Mouse (Mus musculus): Measurements from ENCODE around the gene Myo1d.

Gene Myo1d

DNA sequence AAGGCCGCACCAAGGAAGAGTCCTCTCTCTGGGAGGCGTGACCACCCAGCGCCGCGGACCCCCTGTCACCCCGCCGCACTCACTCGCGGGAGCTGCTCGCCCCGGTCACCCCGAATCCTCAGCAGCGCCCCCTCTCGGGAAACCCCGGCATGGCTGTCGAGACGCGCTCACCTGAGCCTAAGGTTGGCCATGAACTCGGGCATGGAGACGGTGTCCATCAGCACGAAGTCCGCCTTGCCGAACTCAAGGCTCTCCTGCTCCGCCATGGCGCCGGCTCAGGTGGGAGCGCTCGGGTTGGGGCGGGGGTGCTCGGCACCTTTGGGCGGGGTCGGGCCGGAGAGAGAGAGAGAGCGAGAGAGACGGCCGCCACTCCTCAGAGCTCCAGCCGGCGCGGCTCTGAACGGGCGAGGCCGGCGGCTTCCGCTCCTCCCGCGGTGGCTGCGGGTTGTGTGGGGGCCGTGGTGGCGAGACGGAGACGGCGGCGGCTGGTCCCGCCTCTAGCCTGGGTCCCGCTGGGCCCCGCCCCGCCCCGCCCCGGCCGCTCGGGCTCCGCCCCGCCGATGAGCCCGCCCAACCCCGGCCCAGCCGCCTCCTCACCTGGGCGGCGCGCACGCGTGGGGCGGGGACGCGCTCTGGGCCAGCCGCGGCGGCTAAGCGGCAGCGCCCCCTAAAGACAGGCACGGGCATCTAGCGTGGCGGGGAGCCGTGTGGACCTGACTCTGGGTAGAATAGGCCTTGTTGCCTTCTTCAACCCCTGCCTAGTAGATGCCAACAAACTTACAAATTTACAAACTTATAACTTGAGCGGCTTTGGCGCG lies at the start of gene Myo1d:
TSS of gene Myo1d (minus strand) at position 499 of the 818 bp plus-strand sequence.
- peak; percentile 91 to 96 for DNase-seq

GRCm38 (mm10) chr11:80821794-80822193 lies 42.0 kb upstream of the Myo1d start:
- DNase-seq: no peak

GRCm38 (mm10) chr11:80821296-80821695 lies 41.5 kb upstream of the Myo1d start:
- DNase-seq: peak; percentile 32 to 57

- no peak for DNase-seq
Observed at GRCm38 (mm10) chr11:80820085-80820484, 40.3 kb upstream of the Myo1d start.

DNA sequence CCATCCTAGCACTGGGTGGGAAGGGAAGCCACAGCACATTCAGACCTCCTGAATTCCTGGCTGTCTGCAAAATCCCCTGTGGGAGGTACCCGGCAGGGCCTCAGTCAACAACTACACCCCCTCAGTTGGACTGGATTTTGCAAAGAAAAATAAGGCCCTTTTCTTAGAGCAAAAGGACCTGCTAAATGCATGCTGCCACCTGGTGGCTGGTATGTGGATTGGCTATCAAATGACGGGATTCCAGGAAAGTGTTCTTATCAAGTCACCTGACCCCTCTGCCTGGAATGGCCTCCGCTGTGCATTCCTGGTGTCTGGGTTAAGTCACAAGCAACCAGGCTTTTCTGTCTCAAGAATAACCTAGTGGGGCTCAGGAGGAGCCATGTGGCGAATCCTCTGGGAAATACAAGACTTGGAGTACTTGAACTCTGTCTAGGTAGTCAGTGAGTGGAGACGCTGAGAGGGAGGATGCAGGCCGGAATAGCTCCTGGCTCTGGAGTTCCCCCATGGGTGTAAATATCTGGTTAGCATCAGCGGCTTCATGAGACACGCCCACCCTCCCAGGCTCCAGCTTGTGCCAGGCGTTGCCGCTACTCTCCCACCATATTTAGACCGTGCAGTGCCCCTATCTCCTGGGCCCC lies 38.4 kb upstream of the Myo1d start:
- peak; percentile 67 to 77 for DNase-seq

- DNase-seq: no peak
Observed at GRCm38 (mm10) chr11:80815354-80815753, 35.5 kb upstream of the Myo1d start.

DNA sequence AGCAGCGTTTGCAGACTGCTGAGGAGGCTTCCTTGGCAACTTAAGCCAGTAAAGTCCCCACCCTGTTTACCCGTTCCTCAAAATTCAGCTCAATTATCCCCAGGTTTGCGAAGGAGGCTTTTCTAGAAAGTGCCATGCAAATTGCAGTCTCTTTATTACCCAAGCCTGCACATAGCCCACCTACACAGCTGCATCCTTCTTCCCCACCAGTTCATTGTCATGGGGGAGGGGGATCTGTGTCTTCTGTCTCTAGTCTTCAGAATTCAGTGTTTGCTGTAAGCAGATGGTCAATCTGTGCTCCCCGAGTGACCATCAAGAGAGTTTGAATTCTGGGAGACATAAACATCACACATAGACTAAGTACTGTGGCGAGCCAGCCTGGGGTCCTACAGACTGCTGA lies 31.3 kb upstream of the Myo1d start:
- DNase-seq: no peak

DNA sequence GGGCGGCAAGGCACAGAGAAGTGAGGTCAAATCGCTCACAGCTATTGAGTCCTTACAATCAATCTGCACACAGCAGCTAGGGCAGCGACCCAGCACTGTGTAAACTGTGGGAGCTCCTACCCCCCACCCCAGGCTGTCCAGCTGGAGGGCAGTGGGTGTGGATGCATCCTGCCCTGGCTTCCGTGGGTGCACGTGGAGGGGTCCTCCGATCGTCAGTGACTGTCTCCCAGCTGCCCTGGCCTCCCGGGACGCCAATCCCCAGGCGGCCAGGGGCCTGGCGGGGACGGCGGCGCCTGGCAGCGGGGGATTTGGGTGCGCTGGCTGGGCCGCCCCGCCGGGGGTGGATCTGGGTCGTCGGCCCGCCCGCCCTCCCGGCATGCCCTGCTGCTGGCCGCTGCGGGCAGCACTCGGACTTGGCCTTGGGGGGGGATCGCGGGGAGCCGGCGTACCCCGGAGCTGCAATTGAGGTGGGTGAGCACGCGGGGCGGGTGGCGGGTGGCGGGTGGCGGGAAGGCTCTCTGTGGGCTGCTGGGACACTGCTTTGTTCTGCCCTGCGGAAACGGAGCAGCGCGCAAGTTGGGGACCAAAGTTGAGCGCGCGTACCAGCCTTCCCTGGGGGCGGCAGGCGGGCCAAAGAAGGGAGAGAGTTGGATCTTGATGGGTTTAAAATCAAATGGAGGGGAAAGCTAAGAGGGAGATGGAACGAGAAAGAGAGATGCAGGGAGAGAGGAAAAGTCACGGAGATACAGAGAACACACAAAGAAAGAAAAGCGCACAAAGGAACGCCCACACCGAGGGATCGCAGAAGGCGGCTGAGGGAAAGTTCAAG lies 30.4 kb upstream of the Myo1d start, which contains the start of gene Tmem98:
TSS of gene Tmem98 (plus strand) at position 183 of the 829 bp plus-strand sequence.
- DNase-seq: peak in 1 of 2 experiments; percentile 16

GRCm38 (mm10) chr11:80809666-80809992 lies 29.8 kb upstream of the Myo1d start:
- DNase-seq: no peak

DNA sequence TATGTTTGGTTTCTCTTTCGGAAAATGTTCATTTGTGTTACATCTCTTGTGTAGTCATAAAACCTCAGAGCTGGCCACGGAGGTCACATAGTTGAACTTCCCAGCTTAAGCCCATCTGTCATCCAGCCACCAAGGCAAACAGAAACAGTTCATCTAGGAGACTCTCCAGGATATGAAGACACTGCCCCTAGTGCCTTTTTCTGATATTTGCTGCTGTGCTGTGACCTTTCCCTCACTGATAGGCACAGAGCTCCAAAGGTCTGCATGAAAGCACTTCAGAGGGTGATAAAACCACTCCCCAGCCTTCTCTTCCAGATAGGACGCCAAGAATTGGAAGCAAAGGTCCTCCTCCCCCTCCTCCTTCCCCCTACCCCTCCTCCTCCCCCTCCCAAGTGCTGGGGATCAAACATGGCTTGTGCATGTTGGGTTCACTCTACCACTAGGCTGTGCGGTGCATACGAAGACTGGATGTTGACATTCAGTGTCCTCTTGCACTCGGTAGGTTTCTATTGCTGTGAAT lies 28.8 kb upstream of the Myo1d start:
- no peak for DNase-seq

DNA sequence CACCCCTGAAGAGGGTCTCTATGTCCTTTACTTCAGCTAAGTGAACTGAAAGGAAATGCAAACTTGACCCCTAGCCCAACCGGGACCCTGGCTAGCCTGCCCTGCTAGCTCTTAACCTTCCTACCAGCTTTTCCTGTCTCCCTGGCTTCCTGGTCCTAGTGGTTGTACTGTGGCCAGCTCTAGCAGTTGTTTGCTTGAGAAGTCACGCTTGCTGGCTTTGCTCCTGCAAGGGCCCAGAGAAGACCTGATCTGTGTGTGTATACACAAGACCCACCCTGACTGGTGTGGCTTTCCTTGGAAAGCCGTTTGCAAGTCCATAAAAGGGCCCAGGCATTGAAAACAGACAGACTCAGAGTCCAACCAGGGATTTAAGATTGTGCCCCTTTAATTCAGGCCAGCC lies 22.9 kb upstream of the Myo1d start:
- no peak for DNase-seq

GRCm38 (mm10) chr11:80799979-80800378 lies 20.2 kb upstream of the Myo1d start:
- peak in 1 of 2 experiments; percentile 20 for DNase-seq

GRCm38 (mm10) chr11:80795431-80795830 lies 15.6 kb upstream of the Myo1d start:
- DNase-seq: no peak

DNA sequence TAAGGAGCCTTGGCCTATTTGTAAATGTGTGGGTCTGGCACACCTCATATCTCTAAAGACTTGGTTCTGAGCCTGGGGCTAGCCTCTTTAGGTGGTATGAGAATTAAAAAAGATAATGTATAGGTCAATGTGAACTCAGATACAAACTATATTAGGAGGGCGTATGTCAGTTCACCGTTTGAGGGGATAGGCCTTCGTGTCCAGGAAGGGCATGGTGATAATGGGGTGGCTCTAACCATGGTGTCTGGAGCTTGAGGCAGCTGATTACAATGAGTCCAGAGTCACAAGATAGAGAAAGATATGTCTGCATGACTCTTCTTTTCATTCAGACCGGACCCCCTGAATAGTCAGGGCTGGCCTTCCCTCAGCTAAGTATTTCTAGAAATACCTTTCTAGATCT lies 14.5 kb upstream of the Myo1d start:
- DNase-seq: no peak

- no peak for DNase-seq
Observed at GRCm38 (mm10) chr11:80793386-80793785, 13.6 kb upstream of the Myo1d start.

- DNase-seq: no peak
Observed at GRCm38 (mm10) chr11:80791677-80792432, 12.0 kb upstream of the Myo1d start.

- DNase-seq: no peak
Observed at GRCm38 (mm10) chr11:80790413-80790812, 10.6 kb upstream of the Myo1d start.

- no peak for DNase-seq
Observed at GRCm38 (mm10) chr11:80789647-80790240, 9.9 kb upstream of the Myo1d start.

- DNase-seq: no peak
Observed at GRCm38 (mm10) chr11:80785672-80786071, 5.8 kb upstream of the Myo1d start.

DNA sequence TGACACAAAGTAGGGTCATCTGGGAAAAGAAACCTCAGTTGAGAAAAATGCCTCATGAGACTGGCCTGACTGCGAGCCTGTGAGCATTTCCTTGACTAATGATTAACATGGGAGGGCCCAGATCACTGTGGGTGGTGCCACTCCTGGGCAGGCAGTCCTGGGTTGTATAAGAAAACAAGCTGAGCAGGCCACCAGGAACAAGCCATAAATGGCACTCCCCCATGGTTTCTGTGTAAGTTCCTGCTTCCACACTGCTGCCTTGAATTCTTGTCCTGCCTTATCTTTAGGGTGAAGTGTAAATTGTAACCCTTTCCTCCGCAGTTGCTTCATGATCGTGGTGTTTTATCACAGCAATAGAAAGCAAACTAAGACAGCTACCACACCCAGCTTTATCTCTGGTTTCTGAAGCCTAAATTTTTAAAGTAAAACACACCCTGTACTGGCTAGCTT lies 4.5 kb upstream of the Myo1d start:
- DNase-seq: no peak

- no peak for DNase-seq
Observed at GRCm38 (mm10) chr11:80783460-80783859, 3.6 kb upstream of the Myo1d start.

- DNase-seq: no peak
Observed at GRCm38 (mm10) chr11:80781535-80781934, 1.7 kb upstream of the Myo1d start.
